Mouse (Mus musculus): ENCODE results near the gene Nxph3. TPM values are rescaled to one million over a fixed set of nuclear protein-coding genes. Genes with fewer than 3 reads are reported as not detected.
"Not testable (repeated sequence)": the region's sequence is repeated elsewhere in the genome, so short reads cannot be mapped to it uniquely, and the experiment has no call there.

Nxph3 gene
- polyA plus RNA-seq, 1 experiment from 2014 or later = 0.73 TPM

GRCm38 (mm10) chr11:95508211-95508926 is 6.0 kb downstream of the Nxph3 start:
- no peaks in the 10 kb centered on the region for H3K27me3 ChIP-seq
- DNase-seq (ENCODE audit: low read depth, low spot score) (no peak), ATAC-seq (no peak)
- in situ Hi-C loops (cut with MboI; ENCODE audit: low pct_unique_long_range_greater_than_20kb) = no loop called here
- no peak for TF ChIP-seq CTCF (IDR thresholded peaks at IDR 0.05)
- ChIA-PET CTCF (interaction anchor here (0.7 to 2.2 kb wide), 7 partner anchors 9 to 125 kb away, joined by 3 to 9 read pairs (median 4); no protein-coding TSS in a partner anchor), POLR2A (no interaction called here)

GRCm38 (mm10) chr11:95507785-95508184 is 6.6 kb downstream of the Nxph3 start:
- in situ Hi-C loops (cut with MboI; ENCODE audit: low pct_unique_long_range_greater_than_20kb) = no loop called here
- CTCF ChIA-PET = interaction anchor here (1.0 to 2.2 kb wide), 6 partner anchors 10 to 249 kb away, joined by 3 to 9 read pairs (median 4); no protein-coding TSS in a partner anchor
- H3K27me3 ChIP-seq = no peaks in the 10 kb centered on the region
- no peak for TF ChIP-seq CTCF (IDR thresholded peaks at IDR 0.05)
- POLR2A ChIA-PET = interaction anchor here (1.9 kb wide), 1 partner anchor 12 kb away, joined by 6 read pairs; no protein-coding TSS in a partner anchor
- DNase-seq (ENCODE audit: low read depth, low spot score) (no peak), ATAC-seq (no peak)

GRCm38 (mm10) chr11:95507041-95507716 is 7.2 kb downstream of the Nxph3 start:
- in situ Hi-C loops (cut with MboI; ENCODE audit: low pct_unique_long_range_greater_than_20kb) = no loop called here
- CTCF ChIA-PET = interaction anchor here (0.6 to 2.2 kb wide), 10 partner anchors 8 to 248 kb away, joined by 3 to 9 read pairs (median 3); partner anchors contain the start of gene Spop
- peak; percentile 33 for ATAC-seq
- DNase-seq (ENCODE audit: low read depth, low spot score) = peak; percentile 59
- no peak for TF ChIP-seq CTCF (IDR thresholded peaks at IDR 0.05)
- no peaks in the 10 kb centered on the region for H3K27me3 ChIP-seq
- POLR2A ChIA-PET = interaction anchor here (1.9 kb wide), 1 partner anchor 11 kb away, joined by 6 read pairs; no protein-coding TSS in a partner anchor

DNA sequence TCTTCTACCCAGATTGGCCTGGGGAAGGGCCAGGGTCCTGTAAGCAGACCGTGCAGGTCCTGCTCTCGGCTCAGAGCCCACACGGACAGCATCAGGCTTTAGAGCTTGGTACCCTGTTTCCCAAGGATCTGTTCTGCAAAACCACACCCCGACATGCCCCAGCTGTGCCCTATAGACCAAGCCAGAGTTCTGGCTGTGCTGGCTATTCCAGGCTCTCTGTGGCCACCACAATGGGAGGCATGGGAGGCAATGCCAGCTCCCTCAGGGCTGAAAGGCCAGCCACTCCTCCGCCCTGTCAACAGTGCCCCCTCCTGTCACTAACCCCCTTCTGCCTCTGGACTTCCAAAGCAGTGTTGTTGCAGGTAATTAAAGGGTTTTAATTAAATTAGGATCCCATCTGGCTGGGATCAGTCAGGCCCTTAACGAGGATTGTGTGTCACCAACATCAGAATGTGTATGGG is 10.1 kb downstream of the Nxph3 start:
- CTCF ChIA-PET = interaction anchor here (1.1 to 1.7 kb wide), 5 partner anchors 10 to 37 kb away, joined by 3 to 4 read pairs (median 3); partner anchors contain the start of gene Nxph3
- no peak for TF ChIP-seq CTCF (IDR thresholded peaks at IDR 0.05)
- no peaks in the 10 kb centered on the region for H3K27me3 ChIP-seq
- ATAC-seq (no peak), DNase-seq (ENCODE audit: low read depth, low spot score) (no peak)
- in situ Hi-C loops (cut with MboI; ENCODE audit: low pct_unique_long_range_greater_than_20kb) = no loop called here
- POLR2A ChIA-PET = no interaction called here

DNA sequence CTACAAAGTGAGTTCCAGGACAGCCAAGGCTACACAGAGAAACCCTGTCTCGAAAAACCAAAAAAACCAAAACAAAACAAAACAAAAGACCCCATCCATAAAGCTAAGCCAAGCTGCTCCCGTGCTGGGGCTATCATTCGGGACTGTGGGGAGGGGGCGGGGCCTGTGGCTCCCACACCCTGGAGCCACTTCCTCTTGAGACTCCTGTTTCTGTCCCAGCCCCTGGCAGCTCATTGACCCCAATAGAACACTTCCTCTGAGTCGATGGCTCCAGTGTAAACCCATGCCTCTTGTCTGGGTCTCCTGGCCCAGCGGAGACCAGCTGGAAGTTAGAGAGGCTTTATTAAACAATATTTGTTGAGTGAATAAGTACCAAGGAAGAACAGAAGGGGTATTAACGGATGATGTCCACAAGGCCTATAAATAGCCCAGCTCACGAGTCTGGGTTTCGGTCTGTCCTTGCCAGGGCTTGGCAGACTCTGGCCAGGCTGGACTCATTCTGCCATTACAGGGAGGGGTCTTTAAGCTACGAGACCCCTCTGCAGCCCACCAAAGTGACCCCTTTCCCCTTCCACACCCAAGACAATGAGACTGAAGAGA is 10.7 kb downstream of the Nxph3 start:
- DNase-seq (ENCODE audit: low read depth, low spot score) (no peak), ATAC-seq (no peak)
- no peak for TF ChIP-seq CTCF (IDR thresholded peaks at IDR 0.05)
- ChIA-PET POLR2A (interaction anchor here (1.1 kb wide), 1 partner anchor 23 kb away, joined by 3 read pairs; no protein-coding TSS in a partner anchor), CTCF (interaction anchor here (1.0 to 1.7 kb wide), 6 partner anchors 10 to 37 kb away, joined by 3 to 4 read pairs (median 3); partner anchors contain the start of gene Nxph3)
- in situ Hi-C loops (cut with MboI; ENCODE audit: low pct_unique_long_range_greater_than_20kb) = no loop called here
- H3K27me3 ChIP-seq = no peaks in the 10 kb centered on the region

DNA sequence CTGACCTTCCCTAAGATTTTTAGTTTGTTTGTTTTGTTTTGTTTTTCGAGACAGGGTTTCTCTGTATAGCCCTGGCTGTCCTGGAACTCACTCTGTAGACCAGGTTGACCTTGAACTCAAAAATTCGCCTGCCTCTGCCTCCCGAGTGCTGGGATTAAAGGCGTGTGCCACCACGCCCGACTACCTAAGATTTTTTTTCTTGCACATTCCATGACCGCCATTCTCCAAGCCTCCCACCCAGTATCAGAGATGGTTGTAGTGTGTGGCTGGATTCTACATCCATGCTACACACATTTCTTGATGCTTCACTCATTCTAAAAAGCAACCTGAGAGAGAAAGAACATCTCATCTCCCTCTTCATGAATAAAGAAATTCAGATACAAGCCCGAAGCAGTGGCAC is 12.5 kb downstream of the Nxph3 start:
- in situ Hi-C loops (cut with MboI; ENCODE audit: low pct_unique_long_range_greater_than_20kb); DNase-seq (ENCODE audit: low read depth, low spot score); H3K27me3 ChIP-seq; ATAC-seq; POLR2A ChIA-PET: not testable (repeated sequence)
- CTCF ChIA-PET = interaction anchor here (1.4 to 1.6 kb wide), 2 partner anchors 21 to 243 kb away, joined by 3 to 6 read pairs; no protein-coding TSS in a partner anchor

GRCm38 (mm10) chr11:95500836-95501235 is 13.5 kb downstream of the Nxph3 start:
- ChIA-PET POLR2A (no interaction called here), CTCF (interaction anchor here (1.4 kb wide), 1 partner anchor 242 kb away, joined by 3 read pairs; no protein-coding TSS in a partner anchor)
- H3K27me3 ChIP-seq = no peaks in the 10 kb centered on the region
- no peak for DNase-seq (ENCODE audit: low read depth, low spot score)
- ATAC-seq = no peak
- TF ChIP-seq CTCF (IDR thresholded peaks at IDR 0.05) = no peak
- in situ Hi-C loops (cut with MboI; ENCODE audit: low pct_unique_long_range_greater_than_20kb) = no loop called here

GRCm38 (mm10) chr11:95500412-95500811 is 14.0 kb downstream of the Nxph3 start:
- TF ChIP-seq CTCF (IDR thresholded peaks at IDR 0.05) = no peak
- ATAC-seq (no peak), DNase-seq (ENCODE audit: low read depth, low spot score) (no peak)
- ChIA-PET POLR2A (no interaction called here), CTCF (interaction anchor here (1.4 kb wide), 1 partner anchor 242 kb away, joined by 3 read pairs; no protein-coding TSS in a partner anchor)
- H3K27me3 ChIP-seq = no peaks in the 10 kb centered on the region
- in situ Hi-C loops (cut with MboI; ENCODE audit: low pct_unique_long_range_greater_than_20kb) = no loop called here

- no peaks in the 10 kb centered on the region for H3K27me3 ChIP-seq
- in situ Hi-C loops (cut with MboI; ENCODE audit: low pct_unique_long_range_greater_than_20kb) = no loop called here
- ChIA-PET CTCF (interaction anchor here (0.9 kb wide), 1 partner anchor 9 kb away, joined by 3 read pairs; no protein-coding TSS in a partner anchor), POLR2A (no interaction called here)
- ATAC-seq (no peak), DNase-seq (ENCODE audit: low read depth, low spot score) (no peak)
- no peak for TF ChIP-seq CTCF (IDR thresholded peaks at IDR 0.05)
These were observed 16.4 kb downstream of the Nxph3 start for GRCm38 (mm10) chr11:95497921-95498320.

GRCm38 (mm10) chr11:95495883-95496282 is 18.5 kb downstream of the Nxph3 start:
- CTCF ChIA-PET = interaction anchor here (1.1 to 1.3 kb wide), 2 partner anchors 11 to 25 kb away, joined by 3 to 4 read pairs; no protein-coding TSS in a partner anchor

More at GRCm38 (mm10) chr11:95495883-95496282, 18.5 kb downstream of the Nxph3 start:
- in situ Hi-C loops (cut with MboI; ENCODE audit: low pct_unique_long_range_greater_than_20kb) = no loop called here
- H3K27me3 ChIP-seq = no peaks in the 10 kb centered on the region
- TF ChIP-seq CTCF (IDR thresholded peaks at IDR 0.05) = no peak
- POLR2A ChIA-PET = interaction anchor here (1.1 to 1.4 kb wide), 2 partner anchors 11 to 14 kb away, joined by 3 to 6 read pairs; no protein-coding TSS in a partner anchor
- ATAC-seq = no peak
- DNase-seq (ENCODE audit: low read depth, low spot score) = no peak
